Mouse (Mus musculus): ENCODE measurements at regions not wholly inside any gene's neighbourhood (a gene's known extent, or its start where the extent isn't known, plus 50 kb on each side); places are given as distances from the start of the nearest gene placed in this dataset.

GRCm38 (mm10) chr9:61186541-61187420 lies 185.4 kb upstream of the Tle3 start:
- DNase-seq, result peak; percentile 32 to 47

- no peak for DNase-seq
These were observed 184.3 kb upstream of the Tle3 start for GRCm38 (mm10) chr9:61187713-61188399.

- no peak for DNase-seq
These were observed 182.9 kb upstream of the Tle3 start for GRCm38 (mm10) chr9:61189295-61189694.

- no peak for DNase-seq
These were observed 173.0 kb upstream of the Tle3 start for GRCm38 (mm10) chr9:61199077-61199753.

- no peak for DNase-seq
These were observed 172.3 kb upstream of the Tle3 start for GRCm38 (mm10) chr9:61199891-61200290.

GRCm38 (mm10) chr9:61200295-61200955 lies 171.7 kb upstream of the Tle3 start:
- no peak for DNase-seq

GRCm38 (mm10) chr9:61205049-61205448 lies 167.1 kb upstream of the Tle3 start:
- no peak for DNase-seq

- no peak for DNase-seq
These were observed 165.3 kb upstream of the Tle3 start for GRCm38 (mm10) chr9:61206725-61207365.

- no peak for DNase-seq
These were observed 164.6 kb upstream of the Tle3 start for GRCm38 (mm10) chr9:61207423-61208150.

GRCm38 (mm10) chr9:61211627-61212026 lies 160.5 kb upstream of the Tle3 start:
- DNase-seq, result no peak

- no peak for DNase-seq
These were observed 157.2 kb upstream of the Tle3 start for GRCm38 (mm10) chr9:61214943-61215342.

- DNase-seq, result no peak
These were observed 156.0 kb upstream of the Tle3 start for GRCm38 (mm10) chr9:61216012-61216770.

GRCm38 (mm10) chr9:61220017-61220416 lies 152.1 kb upstream of the Tle3 start:
- no peak for DNase-seq

- peak in 1 of 2 experiments; percentile 29 for DNase-seq
These were observed 149.8 kb upstream of the Tle3 start for GRCm38 (mm10) chr9:61222212-61223003.

- peak in 1 of 2 experiments; percentile 48 for DNase-seq
These were observed 147.0 kb upstream of the Tle3 start for GRCm38 (mm10) chr9:61225020-61225652.

- DNase-seq, result no peak
These were observed 146.3 kb upstream of the Tle3 start for GRCm38 (mm10) chr9:61225882-61226281.

GRCm38 (mm10) chr9:61226596-61227384 lies 145.4 kb upstream of the Tle3 start:
- peak in 1 of 2 experiments; percentile 33 for DNase-seq

GRCm38 (mm10) chr9:61227492-61228229 lies 144.5 kb upstream of the Tle3 start:
- no peak for DNase-seq

All from thymus, adult 18-20 months (tissue).